Mouse (Mus musculus): Measurements from ENCODE around the gene Oxa1l. TPM values are rescaled to one million over a fixed set of nuclear protein-coding genes. Genes with fewer than 3 reads are reported as not detected.

Gene Oxa1l
- total RNA-seq, 4 experiments from 2014 or later, result 39.6 to 46.8 (median 44.1) TPM

- no peak for DNase-seq (ENCODE audit: low spot score in 2 of 2)
Measured at GRCm38 (mm10) chr14:54409057-54409645, 48.5 kb downstream of the Oxa1l start.

GRCm38 (mm10) chr14:54409980-54410810, 49.6 kb downstream of the Oxa1l start:
- no peak for DNase-seq (ENCODE audit: low spot score in 2 of 2)

- no peak for DNase-seq (ENCODE audit: low spot score in 2 of 2)
Measured at GRCm38 (mm10) chr14:54412000-54412576, 51.5 kb downstream of the Oxa1l start.

GRCm38 (mm10) chr14:54412629-54413170, 52.1 kb downstream of the Oxa1l start:
- DNase-seq (ENCODE audit: low spot score in 2 of 2), result no peak

- no peak for DNase-seq (ENCODE audit: low spot score in 2 of 2)
Measured at GRCm38 (mm10) chr14:54413877-54414700, 53.5 kb downstream of the Oxa1l start.

GRCm38 (mm10) chr14:54415241-54416020, 54.8 kb downstream of the Oxa1l start:
- DNase-seq (ENCODE audit: low spot score in 2 of 2), result no peak

GRCm38 (mm10) chr14:54416229-54416775, 55.7 kb downstream of the Oxa1l start:
- DNase-seq (ENCODE audit: low spot score in 2 of 2), result no peak

- no peak for DNase-seq (ENCODE audit: low spot score in 2 of 2)
Measured at GRCm38 (mm10) chr14:54416830-54417229, 56.2 kb downstream of the Oxa1l start.

- DNase-seq (ENCODE audit: low spot score in 2 of 2), result no peak
Measured at GRCm38 (mm10) chr14:54417623-54418081, 57.0 kb downstream of the Oxa1l start, which contains the start of gene Slc7a7. Slc7a7 (minus strand) TSS chr14:54417780.

Other genes starting within 250 kb of the Oxa1l start
- 10 to 100 TPM; 66.1 to 73.7 (median 72.3) TPM for gene Dad1, start 106.7 kb upstream of the Oxa1l start, total RNA-seq (2022)
- 10 to 100 TPM; 16.0 to 21.9 (median 19.6) TPM for gene Abhd4, start 106.6 kb upstream of the Oxa1l start, total RNA-seq (2022)
- gene Olfr49, start 75.9 kb upstream of the Oxa1l start, total RNA-seq (2022), result not detected
- gene Slc7a7, start 56.9 kb downstream of the Oxa1l start, total RNA-seq (2022), result 1 to 10 TPM in 2 of 4 experiments, under 1 TPM in 2; 0.46 to 1.9 (median 0.89) TPM
- gene Mrpl52, start 66.1 kb downstream of the Oxa1l start, total RNA-seq (2022), result 100 to 1,000 TPM; 104 to 126 (median 117) TPM
- gene Mmp14, start 70.8 kb downstream of the Oxa1l start, total RNA-seq (2022), result 1 to 10 TPM; 2.8 to 6.3 (median 3.7) TPM
- 10 to 100 TPM; 23.5 to 34.0 (median 29.5) TPM for gene Lrp10, start 103.3 kb downstream of the Oxa1l start, total RNA-seq (2022)
- not detected for gene Rem2, start 115.3 kb downstream of the Oxa1l start, total RNA-seq (2022)
- 10 to 100 TPM; 31.0 to 35.9 (median 32.5) TPM for gene Prmt5, start 156.7 kb downstream of the Oxa1l start, total RNA-seq (2022)
- gene Haus4, start 193.8 kb downstream of the Oxa1l start, total RNA-seq (2022), result 1 to 10 TPM; 1.6 to 3.5 (median 3.1) TPM
- 1 to 10 TPM in 2 of 4 experiments, under 1 TPM in 2; 0.87 to 1.8 (median 1.3) TPM for gene Ajuba, start 216.7 kb downstream of the Oxa1l start, total RNA-seq (2022)
- gene 4931414P19Rik, start 245.2 kb downstream of the Oxa1l start, total RNA-seq (2022), result 1 to 10 TPM; 2.0 to 2.8 (median 2.6) TPM

Measured in gastrocnemius, adult 8-10 months (tissue).